Mouse (Mus musculus): ENCODE results near the gene Gnb3.
A peak's percentile ranks its signal among the peaks of the same experiment; 100 is the strongest.
"Not testable (repeated sequence)": the region's sequence is repeated elsewhere in the genome, so short reads cannot be mapped to it uniquely, and the experiment has no call there.

Gene Gnb3

DNA sequence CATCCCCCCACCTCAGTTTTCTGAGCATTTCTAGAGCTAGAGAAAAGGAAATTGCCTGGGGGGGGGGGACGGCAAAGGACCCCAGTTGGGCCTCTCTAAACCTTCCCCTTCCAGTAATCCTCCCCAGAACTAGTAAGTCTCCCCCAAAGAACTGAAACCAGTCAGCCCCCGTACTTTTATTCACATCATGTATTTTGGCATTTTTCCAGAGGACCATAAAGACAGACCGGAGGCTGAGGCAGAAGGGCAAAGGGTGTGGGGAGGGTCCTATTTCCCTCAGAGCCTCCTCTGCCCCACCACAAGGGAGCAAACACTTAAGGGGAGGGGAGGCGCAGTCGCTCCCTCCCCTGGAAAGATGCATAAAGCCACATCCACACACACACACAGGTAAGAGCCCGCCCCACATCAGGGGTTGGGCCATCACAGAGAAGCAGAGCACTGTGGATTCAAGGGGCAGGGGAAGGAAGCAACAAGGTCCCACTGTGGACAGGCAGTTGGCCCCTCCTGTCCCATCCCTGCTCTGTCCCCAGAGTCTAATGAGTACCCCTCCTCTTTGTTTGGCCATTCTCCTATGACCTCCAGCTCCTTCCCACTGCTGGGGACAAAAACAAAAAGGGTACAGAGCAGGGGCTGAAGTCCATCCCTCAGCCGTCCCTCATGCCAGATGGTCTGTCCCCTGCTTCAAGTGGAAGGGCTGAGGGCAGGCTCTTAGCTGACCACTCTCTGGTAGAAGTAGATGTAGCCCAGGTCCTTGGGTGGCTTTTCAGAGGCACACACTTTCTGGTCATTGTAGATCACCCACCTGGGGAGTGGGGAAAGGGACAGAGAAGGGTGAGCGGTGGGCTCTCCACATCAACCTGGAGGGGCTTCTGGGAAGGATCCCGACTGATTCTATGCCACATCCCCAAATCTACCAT, 25.0 kb downstream of the Gnb3 start:
- no peak for DNase-seq (ENCODE audit: low spot score)

DNA sequence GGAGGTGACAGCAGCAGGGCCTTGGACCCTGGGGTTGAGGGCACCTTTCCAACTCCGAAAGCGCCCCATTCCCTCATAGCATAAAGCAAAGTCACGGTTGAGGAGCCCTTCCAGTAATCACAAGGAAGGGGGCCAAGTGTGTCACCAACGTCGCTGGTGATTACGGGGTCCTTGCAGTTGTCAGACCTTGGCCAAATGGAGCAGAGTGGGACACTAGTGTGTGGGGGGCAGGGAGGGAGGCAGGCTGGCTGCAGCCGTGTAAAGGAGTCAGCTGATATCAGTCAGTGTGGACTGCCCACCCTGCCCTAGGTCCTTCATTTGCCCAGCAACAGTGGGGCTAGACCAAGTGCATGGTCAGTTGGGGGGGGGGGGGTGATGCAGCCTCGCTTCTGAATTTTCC, 25.6 kb downstream of the Gnb3 start:
- DNase-seq (ENCODE audit: low spot score) = no peak

DNA sequence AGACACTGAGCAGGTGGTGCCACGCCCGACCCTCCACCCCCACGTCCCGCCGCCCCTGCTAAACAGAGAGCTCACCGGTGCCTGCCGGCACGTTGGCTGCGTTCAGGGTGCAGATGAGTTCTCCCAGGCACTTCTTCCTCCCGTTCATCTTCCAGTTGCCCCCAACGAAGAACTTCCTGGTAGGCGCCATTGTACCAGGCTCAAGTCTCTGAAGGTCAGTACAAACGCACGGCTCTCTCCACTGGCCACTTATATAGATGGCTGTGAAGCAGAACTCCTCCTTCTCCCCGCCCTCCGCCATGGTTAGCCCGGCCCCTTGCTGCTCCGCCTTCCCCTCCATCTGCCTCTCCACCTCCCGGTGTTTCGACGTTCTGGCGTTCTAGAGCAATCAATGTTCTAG, 26.1 kb downstream of the Gnb3 start, which contains the start of gene Tpi1:
Tpi1 (minus strand) TSS at position 364 of the 400 bp plus-strand sequence.
- peak; percentile 91 for DNase-seq (ENCODE audit: low spot score)

DNA sequence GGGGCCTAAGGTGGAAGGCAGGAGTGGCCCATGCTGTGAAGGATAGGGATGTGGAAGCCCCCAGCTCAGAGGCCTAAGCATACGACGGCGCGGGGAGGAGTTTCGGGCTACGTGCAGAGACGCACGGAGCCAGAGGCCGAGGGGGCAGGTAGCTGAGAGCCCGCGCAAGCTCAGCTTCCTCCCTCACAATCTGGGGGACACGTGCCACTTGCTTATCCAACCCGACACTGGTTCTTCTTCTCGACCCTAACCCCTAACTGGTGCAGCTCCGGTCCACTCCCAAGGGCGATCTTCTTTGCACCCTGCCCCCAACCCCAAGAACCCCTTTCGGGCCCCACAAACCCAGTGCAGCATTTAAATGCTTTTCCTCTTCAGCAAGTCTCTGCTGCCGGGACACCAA, 26.6 kb downstream of the Gnb3 start:
- peak; percentile 43 for DNase-seq (ENCODE audit: low spot score)

DNA sequence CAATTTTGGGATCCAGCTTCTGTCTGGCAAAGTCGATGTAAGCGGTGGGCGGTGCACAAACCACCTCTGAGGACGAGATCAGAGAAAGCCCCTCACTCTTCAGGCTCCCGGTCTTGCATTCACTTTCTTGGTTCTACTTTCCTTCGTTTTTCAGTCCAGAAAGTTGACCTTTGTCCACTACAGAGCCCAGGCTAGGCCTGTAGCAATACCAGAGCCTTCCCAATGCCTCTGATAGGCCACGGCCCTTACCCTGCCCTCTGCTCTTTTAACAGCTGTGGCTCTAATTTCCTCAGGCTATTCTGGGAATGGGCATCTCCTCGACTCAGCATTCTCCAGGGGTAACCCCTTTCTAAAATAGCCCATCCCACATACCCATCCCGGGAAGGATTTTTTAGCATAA, 27.2 kb downstream of the Gnb3 start:
- DNase-seq (ENCODE audit: low spot score) = no peak

DNA sequence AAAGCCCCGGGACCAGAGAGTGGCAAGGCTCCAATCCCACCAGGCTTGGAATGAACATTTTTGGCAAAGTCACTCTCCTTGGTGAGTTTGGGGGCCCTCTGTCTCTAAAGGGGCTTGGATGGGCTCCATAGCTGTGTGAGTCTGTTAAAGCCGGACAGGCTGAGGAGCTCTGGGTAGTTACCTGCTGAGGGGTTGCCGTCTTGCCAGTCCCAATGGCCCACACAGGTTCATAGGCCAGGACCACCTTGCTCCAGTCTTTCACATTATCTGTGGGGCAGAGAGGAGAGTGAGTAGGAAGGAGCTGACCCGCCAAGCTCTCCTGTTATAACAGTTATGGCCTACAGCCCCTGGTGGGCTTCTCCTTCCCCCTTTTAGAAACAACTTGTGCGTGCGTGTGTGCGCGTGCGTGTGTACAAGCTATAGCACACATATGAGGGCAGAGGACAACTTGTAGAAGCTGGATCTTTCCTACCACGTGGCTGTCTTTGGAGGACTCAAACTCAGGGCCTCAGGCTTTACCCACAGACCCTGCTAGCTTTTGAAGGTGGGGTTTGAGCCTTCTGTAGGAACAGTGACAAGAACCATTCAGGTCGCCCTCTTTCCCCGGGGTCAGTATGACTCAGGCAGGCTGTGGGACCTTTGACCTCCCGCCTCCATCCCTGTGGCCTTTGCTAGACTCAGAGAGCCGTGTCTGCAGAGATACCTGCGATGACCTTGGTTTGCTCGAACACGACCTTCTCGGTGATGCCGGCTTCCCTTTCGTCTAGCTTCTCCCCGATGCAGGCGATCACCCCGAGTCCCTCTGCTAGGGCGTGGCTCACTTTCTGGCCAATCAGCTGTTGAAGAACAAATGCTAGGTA, 28.1 kb downstream of the Gnb3 start:
- no peak for DNase-seq (ENCODE audit: low spot score)

DNA sequence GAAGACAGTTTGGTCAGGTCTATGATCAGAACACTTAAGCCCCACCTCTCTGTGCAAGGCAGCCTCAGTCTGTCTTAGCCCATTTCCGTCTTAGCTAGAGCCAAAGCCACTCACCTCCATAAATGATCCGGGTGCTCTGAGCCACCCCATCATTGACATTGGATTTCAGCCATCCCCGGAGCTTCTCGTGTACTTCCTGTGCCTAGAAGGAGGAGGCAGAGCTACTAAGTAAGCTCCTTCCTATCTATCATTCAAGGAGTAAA, 28.7 kb downstream of the Gnb3 start:
- no peak for DNase-seq (ENCODE audit: low spot score)

DNA sequence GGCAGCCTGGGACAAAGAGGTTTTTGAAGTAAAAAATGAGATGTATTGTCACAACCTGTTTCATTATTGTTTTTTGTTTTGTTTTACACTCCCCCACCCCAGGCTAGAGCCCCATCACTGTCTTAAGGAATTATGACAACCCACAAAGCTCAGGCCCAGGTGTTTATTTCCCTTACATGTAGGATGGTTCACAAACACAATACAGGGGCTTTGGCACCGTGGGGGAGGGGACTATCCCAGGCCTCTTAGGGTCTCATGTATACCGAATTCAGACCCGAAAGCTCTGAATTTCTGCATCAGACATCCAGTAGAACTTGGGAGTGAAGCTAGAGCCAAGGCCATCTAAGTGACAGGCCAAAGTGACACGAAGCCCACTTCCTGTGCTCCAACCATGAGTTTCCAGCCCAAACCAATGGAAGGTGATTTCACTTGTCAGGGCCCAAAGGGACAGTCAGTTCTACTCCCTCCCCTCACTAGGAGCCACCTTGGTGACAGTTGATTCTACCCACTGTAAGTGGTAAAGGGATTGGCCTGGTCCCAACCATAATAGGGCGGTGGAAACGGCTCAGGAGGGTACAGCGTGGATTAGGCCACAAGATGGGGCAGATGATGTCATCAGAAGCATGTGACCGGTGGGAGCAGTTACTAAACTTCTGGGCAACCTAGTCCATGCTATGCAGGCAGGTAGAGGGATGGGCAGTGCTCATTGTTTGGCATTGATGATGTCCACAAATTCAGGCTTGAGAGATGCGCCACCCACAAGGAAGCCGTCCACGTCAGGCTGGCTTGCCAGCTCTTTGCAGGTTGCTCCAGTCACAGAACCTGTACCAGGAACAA, 29.3 kb downstream of the Gnb3 start:
- not testable (repeated sequence) for DNase-seq (ENCODE audit: low spot score)

DNA sequence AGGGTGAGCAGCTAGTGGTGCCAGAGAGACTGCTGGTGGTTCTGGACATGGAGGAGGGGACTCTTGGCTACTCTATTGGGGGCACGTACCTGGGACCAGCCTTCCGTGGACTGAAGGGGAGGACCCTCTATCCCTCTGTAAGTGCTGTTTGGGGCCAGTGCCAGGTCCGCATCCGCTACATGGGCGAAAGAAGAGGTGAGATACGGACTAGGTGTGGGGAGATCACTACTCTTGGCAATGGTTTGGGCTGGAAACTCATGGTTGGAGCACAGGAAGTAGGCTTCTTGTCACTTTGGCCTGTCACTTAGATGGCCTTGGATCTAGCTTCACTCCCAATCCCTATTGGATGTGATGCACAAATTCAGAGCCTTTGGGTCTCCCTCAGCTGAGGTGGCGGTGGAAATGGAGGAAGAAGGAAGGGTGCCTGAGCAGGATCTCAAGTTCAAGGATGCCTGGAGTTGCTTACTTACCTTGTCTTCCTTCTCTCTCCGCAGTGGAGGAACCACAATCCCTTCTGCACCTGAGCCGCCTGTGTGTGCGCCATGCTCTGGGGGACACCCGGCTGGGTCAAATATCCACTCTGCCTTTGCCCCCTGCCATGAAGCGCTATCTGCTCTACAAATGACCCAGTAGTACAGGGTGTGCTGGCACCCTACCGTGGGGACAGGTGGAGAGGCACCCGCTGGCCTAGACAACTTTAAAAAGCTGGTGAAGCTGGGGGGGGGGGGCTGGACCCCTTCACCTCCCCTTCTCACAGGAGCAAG, 30.1 kb downstream of the Gnb3 start:
- no peak for DNase-seq (ENCODE audit: low spot score)

DNA sequence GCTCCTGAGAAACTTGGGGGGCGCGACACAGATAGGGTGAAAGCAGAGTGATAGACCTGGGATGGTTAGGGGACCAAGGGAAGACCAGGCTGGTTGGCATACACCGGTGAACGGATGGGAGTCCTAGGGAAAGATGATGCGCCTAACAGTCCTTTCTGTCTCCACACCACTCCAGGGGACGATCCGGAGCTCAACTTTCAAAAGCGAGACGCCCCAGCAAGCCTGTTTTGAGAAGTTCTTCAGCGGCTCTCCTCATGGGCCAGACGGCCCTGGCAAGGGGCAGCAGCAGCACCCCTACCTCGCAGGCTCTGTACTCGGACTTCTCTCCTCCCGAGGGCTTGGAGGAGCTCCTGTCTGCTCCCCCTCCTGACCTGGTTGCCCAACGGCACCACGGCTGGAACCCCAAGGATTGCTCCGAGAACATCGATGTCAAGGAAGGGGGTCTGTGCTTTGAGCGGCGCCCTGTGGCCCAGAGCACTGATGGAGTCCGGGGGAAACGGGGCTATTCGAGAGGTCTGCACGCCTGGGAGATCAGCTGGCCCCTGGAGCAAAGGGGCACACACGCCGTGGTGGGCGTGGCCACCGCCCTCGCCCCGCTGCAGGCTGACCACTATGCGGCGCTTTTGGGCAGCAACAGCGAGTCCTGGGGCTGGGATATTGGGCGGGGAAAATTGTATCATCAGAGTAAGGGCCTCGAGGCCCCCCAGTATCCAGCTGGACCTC, 30.9 kb downstream of the Gnb3 start:
- peak; percentile 78 for DNase-seq (ENCODE audit: low spot score)

DNA sequence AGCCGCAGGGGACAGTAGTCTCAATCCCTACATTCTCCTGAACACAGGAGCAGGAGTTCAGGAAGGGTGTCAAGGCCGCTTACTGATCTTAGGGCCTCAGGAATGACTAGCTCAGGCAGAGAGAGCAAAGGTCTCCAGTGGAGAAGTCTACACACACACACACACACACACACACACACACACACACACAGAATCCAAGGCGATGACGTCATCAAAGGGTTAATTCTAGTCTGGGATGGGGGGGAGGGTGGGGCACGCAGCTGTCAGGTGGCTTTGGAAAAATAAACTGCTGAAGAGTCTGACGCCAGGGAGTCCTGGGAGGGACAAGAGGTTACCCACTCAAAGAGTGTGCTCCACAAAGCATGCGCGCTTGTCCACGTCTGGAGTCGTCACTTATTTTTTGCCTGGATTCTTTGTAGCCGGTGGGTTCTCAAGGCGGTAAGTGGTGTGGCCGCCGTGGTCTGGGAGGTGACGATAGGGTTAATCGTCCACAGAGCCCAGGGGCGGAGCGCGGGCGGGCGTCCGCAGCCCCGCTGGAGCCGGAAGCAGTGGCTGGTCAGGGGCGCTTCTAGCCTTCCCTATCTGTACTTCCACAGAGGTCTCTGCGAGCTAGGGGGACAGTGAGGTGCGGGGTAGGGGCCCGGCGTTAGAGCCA, 31.6 kb downstream of the Gnb3 start, which contains the start of gene Spsb2:
Spsb2 (plus strand) TSS at position 304 of the 655 bp plus-strand sequence.
- peak; percentile 70 for DNase-seq (ENCODE audit: low spot score)

DNA sequence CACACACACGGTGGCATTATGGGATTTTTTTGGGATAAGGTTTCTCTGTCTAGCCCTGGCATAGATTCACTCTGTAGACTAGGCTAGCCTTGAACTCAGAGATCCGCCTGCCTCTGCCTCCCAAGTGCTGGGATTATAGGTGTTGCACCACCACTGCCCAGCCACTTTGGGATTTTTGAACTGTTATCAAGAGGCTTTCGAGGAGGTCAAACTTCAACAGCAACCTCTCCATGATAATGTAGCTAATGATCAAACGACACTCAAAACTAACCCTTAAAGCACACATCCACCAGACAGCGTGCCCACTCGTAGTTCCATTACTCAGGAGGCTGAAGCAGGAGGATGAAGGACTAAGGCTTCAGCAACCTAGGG, 32.1 kb downstream of the Gnb3 start:
- no peak for DNase-seq (ENCODE audit: low spot score)

DNA sequence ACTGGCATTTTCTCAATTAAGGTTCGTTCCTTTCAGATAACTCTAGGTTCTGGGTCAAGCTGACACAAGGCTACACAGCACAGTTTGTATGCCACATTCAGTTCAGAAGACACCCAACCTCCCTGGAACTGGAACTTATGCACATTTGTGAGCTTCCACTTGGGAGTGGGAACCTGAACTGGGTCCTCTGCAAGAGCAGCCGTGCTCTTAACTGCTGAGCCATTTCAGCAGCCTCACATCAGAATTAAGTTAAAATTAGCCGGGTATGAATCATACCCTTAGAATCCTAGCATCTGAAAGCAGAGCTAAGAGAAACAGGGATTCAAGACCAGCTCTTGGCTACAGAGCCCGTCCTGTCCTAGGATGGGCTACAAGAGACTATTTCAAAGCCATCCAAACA, 32.7 kb downstream of the Gnb3 start:
- DNase-seq (ENCODE audit: low spot score) = no peak

DNA sequence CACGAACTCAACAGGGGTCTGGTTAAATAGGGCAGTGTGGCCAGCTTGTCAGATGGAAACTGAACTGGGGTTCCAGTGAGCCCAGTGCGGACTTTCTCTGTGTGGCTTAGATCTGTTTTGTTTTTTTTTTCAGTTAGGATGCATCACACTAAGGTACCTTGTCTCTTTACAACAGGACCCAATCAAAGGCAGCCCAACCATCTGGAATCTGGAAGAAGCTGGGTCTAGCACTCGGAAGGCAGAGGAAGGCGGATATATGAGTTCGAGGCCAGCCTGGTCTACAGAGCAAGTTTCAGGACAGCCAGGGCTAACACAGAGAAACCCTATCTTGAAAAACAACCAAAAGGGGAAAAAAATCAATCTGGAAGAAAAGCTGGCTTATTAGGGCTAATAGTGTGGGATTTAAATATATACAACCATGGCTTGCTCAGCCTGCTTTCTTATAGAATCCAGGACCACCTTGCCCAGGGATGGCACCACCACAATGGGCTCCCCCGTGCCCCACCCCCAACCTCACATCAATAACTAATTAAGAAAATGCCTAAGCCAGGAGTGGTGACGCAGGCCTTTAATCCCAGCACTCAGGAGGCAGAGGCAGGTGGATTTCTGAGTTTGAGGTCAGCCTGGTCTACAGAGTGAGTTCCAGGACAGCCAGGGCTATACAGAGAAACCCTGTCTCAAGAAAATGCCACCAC, 33.5 kb downstream of the Gnb3 start:
- DNase-seq (ENCODE audit: low spot score) = no peak

DNA sequence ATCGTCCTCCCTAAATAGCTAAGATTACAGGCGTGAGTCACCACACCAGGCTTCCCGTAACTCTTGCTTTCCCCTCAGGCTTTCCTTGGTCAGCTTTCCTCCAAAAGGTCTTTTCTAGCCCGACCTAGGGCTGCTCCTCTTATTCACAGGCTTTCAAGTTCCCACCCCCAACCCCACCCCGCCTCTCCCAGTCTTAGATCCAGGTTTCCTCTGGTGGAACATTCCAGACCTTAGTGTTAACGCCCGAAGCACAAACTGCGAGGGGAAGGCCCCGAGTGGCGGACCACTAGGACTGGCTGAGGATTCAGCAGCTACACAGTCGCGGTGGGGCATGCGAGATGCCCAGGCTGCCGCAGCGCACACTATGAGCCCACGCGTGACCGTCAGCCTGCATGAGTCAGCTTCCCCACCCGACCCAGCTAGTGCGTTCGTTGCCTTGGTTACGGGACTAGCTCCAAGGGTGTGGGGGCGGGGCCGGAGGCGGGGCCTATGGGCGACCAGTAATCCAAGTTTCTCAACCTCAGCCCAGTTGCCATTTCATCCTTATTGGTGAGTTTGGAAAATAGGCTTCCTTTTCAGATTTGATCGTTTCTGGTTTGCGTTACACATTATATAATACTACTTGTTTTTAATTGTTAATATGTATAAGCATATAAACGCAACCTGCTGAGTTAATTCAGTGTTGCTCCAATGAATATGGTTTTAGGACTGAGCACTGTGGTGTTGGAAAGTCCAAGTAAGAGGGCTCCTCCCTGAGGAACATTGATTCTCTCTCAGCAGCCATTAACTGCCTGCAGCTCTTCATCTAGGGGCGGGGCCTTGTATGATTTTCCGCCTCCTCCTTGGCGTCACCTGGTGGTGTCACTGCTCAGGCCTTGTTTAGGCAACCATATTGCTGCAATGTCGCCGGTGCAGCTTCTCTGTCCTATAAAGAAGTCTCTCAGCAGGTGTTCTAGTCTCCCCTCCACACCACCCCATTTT, 34.4 kb downstream of the Gnb3 start:
- peak; percentile 92 for DNase-seq (ENCODE audit: low spot score)

DNA sequence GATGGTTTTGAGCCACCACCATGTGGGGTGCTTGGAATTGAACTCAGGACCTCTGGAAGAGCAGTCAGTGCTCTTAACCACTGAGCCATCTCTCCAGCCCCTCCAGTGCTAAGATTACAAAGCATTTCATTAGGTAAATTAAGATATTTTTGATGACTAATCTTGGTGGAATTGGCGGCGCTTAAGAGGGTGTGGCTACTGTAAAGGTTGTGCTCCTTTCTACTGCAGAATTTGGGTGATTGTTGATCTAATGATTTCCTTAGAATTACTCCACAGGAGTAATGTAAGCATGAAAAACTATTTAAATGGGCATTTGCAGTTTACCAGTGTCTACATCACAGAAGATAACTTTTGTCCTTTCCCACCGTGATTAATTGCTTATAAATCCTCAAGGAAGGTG, 35.7 kb downstream of the Gnb3 start:
- no peak for DNase-seq (ENCODE audit: low spot score)

DNA sequence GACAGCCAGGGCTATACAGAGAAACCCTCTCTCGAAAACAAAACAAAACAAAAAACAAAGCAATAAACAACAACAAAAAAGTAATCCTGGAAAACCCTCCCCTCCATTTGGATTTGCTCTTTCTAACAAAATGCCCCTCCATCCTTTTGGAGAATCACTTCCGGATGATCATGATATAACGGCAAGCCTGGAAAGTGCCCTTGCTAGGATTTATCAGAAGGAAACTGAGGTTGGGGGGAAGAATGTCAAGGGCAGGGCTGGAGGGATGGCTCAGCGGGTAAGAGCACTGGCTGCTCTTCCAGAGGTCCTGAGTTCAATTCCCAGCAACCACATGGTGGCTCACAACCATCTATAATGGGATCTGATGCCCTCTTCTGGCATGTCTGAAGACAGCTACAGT, 36.4 kb downstream of the Gnb3 start:
- not testable (repeated sequence) for DNase-seq (ENCODE audit: low spot score)

DNA sequence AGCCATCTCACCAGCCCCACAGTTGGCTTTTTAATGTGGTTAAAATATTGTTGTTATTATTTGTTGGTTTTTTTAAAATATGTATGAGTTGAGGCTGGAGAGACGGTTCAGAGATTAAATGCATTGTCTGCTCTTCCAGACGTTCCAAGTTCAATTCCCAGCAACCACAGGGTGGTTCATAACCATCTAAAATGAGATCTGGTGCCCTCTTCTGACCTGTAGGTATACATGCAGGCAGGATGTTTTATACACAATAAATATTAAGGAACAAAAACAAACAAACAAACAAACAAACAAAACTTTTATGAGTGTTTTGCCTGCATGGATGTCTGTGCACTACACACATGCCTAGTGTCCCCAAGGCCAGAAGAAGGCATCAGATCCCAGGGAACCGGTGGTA, 37.0 kb downstream of the Gnb3 start:
- no peak for DNase-seq (ENCODE audit: low spot score)
